Mouse (Mus musculus): Measurements from ENCODE around the gene Vav2.

DNA sequence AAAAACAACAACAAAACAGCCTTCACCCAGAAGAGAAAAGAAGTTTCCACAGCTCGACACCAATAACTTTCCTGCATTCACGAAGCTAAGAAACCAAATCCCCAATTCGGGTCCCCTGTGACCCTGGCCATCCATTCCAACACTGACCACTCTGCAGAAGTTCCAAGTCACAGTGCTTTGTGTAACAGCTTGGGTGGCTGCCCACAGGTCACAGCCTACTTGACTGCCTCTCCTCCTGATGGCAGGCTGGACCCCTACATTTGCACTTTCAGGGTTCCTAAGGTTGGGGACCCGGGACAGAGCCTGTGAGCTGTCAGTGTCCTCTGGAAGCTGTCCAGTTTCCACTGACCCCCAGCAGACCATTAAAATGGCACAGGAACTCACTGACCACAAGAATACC is 36.1 kb upstream of the Vav2 start:
- TF ChIP-seq CTCF (IDR thresholded peaks at IDR 0.05; ENCODE audit: low read depth, low read length): no peak
- TF ChIP-seq GATA1 (IDR thresholded peaks at IDR 0.05; ENCODE audit: borderline replicate concordance, low read length): no peak
- no peak for TF ChIP-seq POLR2AphosphoS5 (IDR thresholded peaks at IDR 0.05; ENCODE audit: insufficient replicate concordance, low read depth, low read length)
